Mouse (Mus musculus) thymus, adult 2 months (tissue): ENCODE measurements around the gene Slc5a3.

Experiments
- CTCF ChIP-seq: fragments of 200-500 bp; IDR thresholded peaks from 2 replicates; pipeline ENCODE4 v1.5.1; 2012; ENCODE audit warnings: mild to moderate bottlenecking, control low read depth, low read length, moderate library complexity, borderline replicate concordance; ENCODE audit not compliant: control insufficient read depth, poor library complexity, insufficient read depth; ENCODE audit errors: extremely low read depth
- POLR2A ChIP-seq: fragments of 200-500 bp; IDR thresholded peaks from 2 replicates; pipeline ENCODE4 v1.6.1; 2012; ENCODE audit warnings: mild to moderate bottlenecking, low read length, control low read depth, moderate library complexity; ENCODE audit not compliant: control insufficient read depth, poor library complexity, insufficient read depth; ENCODE audit errors: extremely low read depth

DNA sequence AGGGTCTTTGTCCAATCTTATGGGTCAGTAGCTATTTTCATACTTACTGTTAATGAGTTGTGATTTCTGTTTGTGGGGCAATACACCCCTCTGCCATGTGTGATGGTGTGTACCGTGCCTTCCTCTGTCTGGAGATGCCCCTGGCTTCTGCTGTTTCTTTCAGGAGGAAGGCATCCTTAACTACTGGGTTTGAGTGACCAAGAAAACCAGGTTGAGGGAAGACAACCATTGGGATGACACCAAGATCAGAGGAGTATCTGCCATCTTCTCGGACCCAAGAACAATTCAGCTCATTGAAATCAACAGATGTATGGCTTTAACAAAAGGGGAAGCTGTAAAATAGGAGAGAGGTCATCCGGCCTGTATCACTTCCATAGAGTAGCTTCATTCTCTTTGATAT lies 24.8 kb upstream of the Slc5a3 start:
- TF ChIP-seq POLR2A (no peak), CTCF (no peak)
